ENCODE assay signal across 17 mouse cellular contexts in genomic region chr11:46076442-46077158, GRCm38 (mm10). TPM values are rescaled to one million over a fixed set of nuclear protein-coding genes. Genes with fewer than 3 reads are reported as not detected.
DNase-seq lines count a peak whose midpoint lies in the region; ATAC-seq and TF ChIP-seq lines count a peak whose summit lies in the region.
"Had no signal": no experiment of that assay in that cellular context is flagged by ENCODE, and none has a peak within 500 bp of the region (broad histone marks: within the 10 kb centered on the region; RNA-seq: fewer than 3 reads in every experiment).

No protein-coding gene starts in this region.

- H3K27ac ChIP-seq in heart, embryonic 13.5 days (replicated peaks), result peak overlapping the region; percentile 46
- H3K27ac ChIP-seq in liver, postnatal 0 days (ENCODE audit: low read depth), result peak overlapping the region; percentile 90
- no peak overlapping the region for H3K27ac ChIP-seq in forebrain, postnatal 0 days (ENCODE audit: low read depth, low read length)
- H3K27ac ChIP-seq: embryonic facial prominence, embryonic 12.5 days; forebrain, embryonic 13.5 days; midbrain, embryonic 15.5 days; neural tube, embryonic 15.5 days had no signal

- H3K9me3 ChIP-seq in heart, embryonic 13.5 days, result no peaks in the 10 kb centered on the region
- no peaks in the 10 kb centered on the region for H3K9me3 ChIP-seq in liver, postnatal 0 days (ENCODE audit: low read length)
- no peaks in the 10 kb centered on the region for H3K9me3 ChIP-seq in forebrain, postnatal 0 days (ENCODE audit: low read length)
- H3K9me3 ChIP-seq: forebrain, embryonic 13.5 days; midbrain, embryonic 15.5 days; neural tube, embryonic 15.5 days had no signal

- intact Hi-C loops in heart, postnatal 25 days (cut with DNase I), result no loop called here

- no peak overlapping the region for H3K4me2 ChIP-seq in heart, embryonic 13.5 days
- H3K4me2 ChIP-seq in liver, postnatal 0 days (ENCODE audit: low read depth, low read length), result no peak overlapping the region
- H3K4me2 ChIP-seq in forebrain, postnatal 0 days (ENCODE audit: low read depth), result no peak overlapping the region
- H3K4me2 ChIP-seq: embryonic facial prominence, embryonic 12.5 days; forebrain, embryonic 13.5 days; midbrain, embryonic 15.5 days; neural tube, embryonic 15.5 days had no signal

- H3K4me1 ChIP-seq in heart, embryonic 13.5 days, result peaks cover 76% of the 10 kb centered on the region
- H3K4me1 ChIP-seq in liver, postnatal 0 days (ENCODE audit: insufficient read depth), result peaks cover 45% of the 10 kb centered on the region
- no peaks in the 10 kb centered on the region for H3K4me1 ChIP-seq in forebrain, postnatal 0 days (ENCODE audit: insufficient read depth)
- H3K4me1 ChIP-seq: forebrain, embryonic 13.5 days had no signal

- H3K4me3 ChIP-seq in heart, embryonic 13.5 days, result no peak overlapping the region
- H3K4me3 ChIP-seq in liver, postnatal 0 days (ENCODE audit: low read depth, low read length), result no peak overlapping the region
- H3K4me3 ChIP-seq in forebrain, postnatal 0 days (ENCODE audit: low read depth, low read length), result no peak overlapping the region
- H3K4me3 ChIP-seq: embryonic facial prominence, embryonic 12.5 days; forebrain, embryonic 13.5 days; midbrain, embryonic 15.5 days; neural tube, embryonic 15.5 days had no signal

- 94% methylated on average over 11 of the region's 11 CpGs for WGBS in heart, embryonic 13.5 days
- WGBS in liver, postnatal 0 days (ENCODE audit: insufficient replicate concordance), result 74% methylated on average over 11 of the region's 11 CpGs
- WGBS in forebrain, postnatal 0 days, result 91% methylated on average over 11 of the region's 11 CpGs

- H3K9ac ChIP-seq in heart, embryonic 13.5 days, result no peak overlapping the region
- H3K9ac ChIP-seq in liver, postnatal 0 days (replicated peaks), result no peak overlapping the region
- H3K9ac ChIP-seq in forebrain, postnatal 0 days, result no peak overlapping the region
- H3K9ac ChIP-seq: embryonic facial prominence, embryonic 12.5 days; forebrain, embryonic 13.5 days; midbrain, embryonic 15.5 days; neural tube, embryonic 15.5 days had no signal

- TF ChIP-seq EP300 in liver, postnatal 0 days (IDR thresholded peaks at IDR 0.05; ENCODE audit: low read depth), result no peak

- TF ChIP-seq CTCF in liver, postnatal 0 days (IDR thresholded peaks at IDR 0.05; ENCODE audit: low read depth), result no peak
- TF ChIP-seq CTCF in forebrain, postnatal 0 days (IDR thresholded peaks at IDR 0.05; ENCODE audit: low read depth), result no peak

- ATAC-seq in heart, embryonic 13.5 days (ENCODE audit: extremely low read depth, insufficient number of reproducible peaks, low FRiP score, low TSS enrichment), result no peak
- peak; percentile 71 for ATAC-seq in common myeloid progenitor, adult 5-6 weeks (replicated peaks; ENCODE audit: low read depth, poor library complexity, severe bottlenecking)
- no peak for ATAC-seq in liver, postnatal 0 days
- ATAC-seq in forebrain, postnatal 0 days, result no peak
- ATAC-seq: forebrain, embryonic 13.5 days; midbrain, embryonic 15.5 days had no signal

- peaks cover 88% of the 10 kb centered on the region for H3K36me3 ChIP-seq in heart, embryonic 13.5 days
- H3K36me3 ChIP-seq in liver, postnatal 0 days (replicated peaks; ENCODE audit: insufficient read depth, low read length), result no peaks in the 10 kb centered on the region; the same call in 1 of the 2 replicates
- peaks cover 4% of the 10 kb centered on the region; the same call in 1 of the 2 replicates for H3K36me3 ChIP-seq in forebrain, postnatal 0 days (ENCODE audit: insufficient read depth)

- DNase-seq in heart, postnatal 25 days (ENCODE audit: low spot score), result no peak
- peak; percentile 78 for DNase-seq in MEL-GATA-1-ER (ENCODE audit: extremely low read depth, low read depth)
- no peak for DNase-seq in liver, postnatal 0 days
- DNase-seq in forebrain, postnatal 0 days, result no peak
- no peak for DNase-seq in testis, postnatal 10 days (ENCODE audit: low spot score)
- no peak for DNase-seq in frontal cortex, postnatal 36 days (ENCODE audit: low spot score in 2 of 2)
- DNase-seq: adrenal gland, postnatal 36 days; cerebellum, adult 9-10 months; kidney, postnatal 4 days; lung, adult 2 months; right cerebral cortex, postnatal 14 days had no signal

- H3K27me3 ChIP-seq in heart, embryonic 13.5 days (replicated peaks), result no peaks in the 10 kb centered on the region
- no peaks in the 10 kb centered on the region for H3K27me3 ChIP-seq in liver, postnatal 0 days (ENCODE audit: insufficient read depth, low read length)
- no peaks in the 10 kb centered on the region for H3K27me3 ChIP-seq in forebrain, postnatal 0 days (ENCODE audit: insufficient read depth, low read length)
- H3K27me3 ChIP-seq: embryonic facial prominence, embryonic 12.5 days; forebrain, embryonic 13.5 days; midbrain, embryonic 15.5 days; neural tube, embryonic 15.5 days had no signal

RNA-seq across cellular contexts. Expression of gene Adam19, which starts 20.8 kb away (rescaled TPM):
- 24.2 and 24.7 TPM in 2 replicates for polyA plus RNA-seq in heart, embryonic 13.5 days (2015; fragmentation: Nextera tagmentation; extraction: Ambion mirVana)
- 10 to 100 TPM; 36.2 to 78.2 TPM for total RNA-seq in heart, postnatal 25 days (2021)
- 0.14 TPM in 1 of 2 replicates, not detected in the other for total RNA-seq in common myeloid progenitor, adult 5-6 weeks (2017)
- 1.0 and 1.1 TPM in 2 replicates for polyA plus RNA-seq in liver, postnatal 0 days (2015; fragmentation: Nextera tagmentation; extraction: Ambion mirVana)
- total RNA-seq in forebrain, postnatal 0 days (2014; rRNA removed), result 16.2 and 19.8 TPM in 2 replicates
- polyA plus RNA-seq in forebrain, postnatal 0 days (2015; fragmentation: Nextera tagmentation; extraction: Ambion mirVana), result 3.5 and 5.0 TPM in 2 replicates

RNA-seq across cellular contexts. Expression of gene Gm12166, which starts 24.5 kb away (rescaled TPM):
- 4.8 and 5.3 TPM in 2 replicates for polyA plus RNA-seq in heart, embryonic 13.5 days (2015; fragmentation: Nextera tagmentation; extraction: Ambion mirVana)
- total RNA-seq in heart, postnatal 25 days (2021), result 1 to 10 TPM; 1.6 to 1.9 TPM
- 10.3 and 24.3 TPM in 2 replicates for total RNA-seq in common myeloid progenitor, adult 5-6 weeks (2017)
- polyA plus RNA-seq in liver, postnatal 0 days (2015; fragmentation: Nextera tagmentation; extraction: Ambion mirVana), result 3.6 and 5.2 TPM in 2 replicates
- 9.2 and 15.1 TPM in 2 replicates for total RNA-seq in forebrain, postnatal 0 days (2014; rRNA removed)
- polyA plus RNA-seq in forebrain, postnatal 0 days (2015; fragmentation: Nextera tagmentation; extraction: Ambion mirVana), result 6.6 and 7.4 TPM in 2 replicates

Comparison
In these comparisons a context has a peak if more than half of its experiments do, and no peak if none do; other contexts are left out.
1. RNA of gene Adam19, which starts 20.8 kb away (total RNA-seq): 36.2 to 78.2 TPM in heart, postnatal 25 days and 16.2 to 19.8 TPM in forebrain, postnatal 0 days; 0.14 TPM in common myeloid progenitor, adult 5-6 weeks; every median in the first group is over 10 times any median in the second.